Mouse (Mus musculus) cerebellum, postnatal 10 days (tissue): Measurements from ENCODE around the gene Lrrc58.

Source experiments
- DNase-seq, 2 experiments: peaks; one replicate each; pipeline ENCODE4 v3.0.0; 2021; ENCODE audit warnings: mixed read lengths in 2 of 2

Lrrc58 gene

DNA sequence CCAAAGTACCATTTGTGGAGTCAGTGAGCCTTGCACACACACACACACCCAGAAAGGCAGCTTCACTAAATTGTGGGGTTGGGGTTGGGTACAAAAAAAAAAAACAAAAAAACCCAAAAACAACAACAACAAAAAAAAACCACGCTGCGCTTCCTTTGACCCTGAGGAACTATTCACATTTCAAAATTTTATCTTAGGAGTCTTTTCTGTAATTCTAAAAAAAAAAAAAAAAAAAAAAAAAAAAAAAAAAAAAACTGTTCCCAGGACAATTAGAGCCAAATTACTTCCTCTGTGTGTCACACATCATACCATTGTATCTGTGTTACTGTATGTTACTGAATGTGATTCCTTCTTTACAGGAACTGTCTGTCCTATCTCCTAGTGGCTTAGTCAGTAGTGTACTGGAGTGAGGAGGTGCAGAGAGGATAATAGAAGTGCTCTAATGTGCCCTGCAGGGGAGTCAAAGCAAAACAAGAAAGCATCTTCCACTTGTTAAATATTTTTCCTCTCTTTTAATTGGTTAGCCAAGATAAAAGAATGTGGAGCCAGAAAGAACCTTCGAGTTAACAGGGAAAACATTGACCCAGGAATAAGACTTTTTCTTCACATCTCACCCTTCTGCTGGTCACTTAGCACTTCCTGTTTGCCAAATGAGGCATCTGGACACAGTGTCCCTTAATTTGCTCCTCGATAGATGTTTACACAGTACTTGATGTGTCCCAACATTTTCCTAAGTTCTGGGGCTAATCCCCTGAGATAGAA, 1.5 kb downstream of the Lrrc58 start:
- peak in 1 of 2 experiments; percentile 21 for DNase-seq

- peak in 1 of 2 experiments; percentile 14 for DNase-seq
These were observed 3.0 kb downstream of the Lrrc58 start for GRCm38 (mm10) chr16:37871112-37871715.

DNA sequence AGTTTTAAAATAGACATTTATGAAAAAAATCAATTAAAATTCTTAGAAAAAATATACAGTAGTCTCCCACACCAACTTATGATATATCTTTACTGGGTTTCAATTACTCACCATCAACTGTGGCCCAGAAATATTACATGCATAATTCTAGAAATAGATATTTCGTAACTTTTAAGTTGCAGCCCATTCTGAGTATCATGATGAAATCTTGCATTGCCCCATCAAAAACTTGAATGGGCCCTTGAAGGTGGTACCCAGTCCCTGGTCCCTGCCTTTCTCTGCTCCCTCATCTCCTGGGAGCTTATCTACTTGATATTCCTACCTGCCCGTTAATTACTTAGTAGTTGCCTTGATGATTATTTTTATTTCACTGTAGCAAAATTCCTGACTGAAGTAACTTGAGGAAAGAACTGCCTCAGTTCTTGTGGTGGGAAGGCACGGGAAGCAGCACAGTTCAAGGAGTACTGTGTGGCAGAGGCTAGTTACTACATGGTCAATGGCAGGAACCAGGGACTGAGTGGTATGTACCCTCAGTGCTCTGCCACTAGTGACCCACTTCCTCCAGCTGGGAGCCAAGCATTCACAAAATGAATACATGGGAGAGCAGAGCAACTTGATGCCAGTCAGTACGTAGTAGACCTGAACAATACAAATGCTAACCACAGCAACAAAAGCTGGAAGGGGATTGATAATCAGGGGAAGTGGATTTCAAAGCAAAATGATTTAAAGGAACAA, 6.5 kb downstream of the Lrrc58 start:
- no peak for DNase-seq

DNA sequence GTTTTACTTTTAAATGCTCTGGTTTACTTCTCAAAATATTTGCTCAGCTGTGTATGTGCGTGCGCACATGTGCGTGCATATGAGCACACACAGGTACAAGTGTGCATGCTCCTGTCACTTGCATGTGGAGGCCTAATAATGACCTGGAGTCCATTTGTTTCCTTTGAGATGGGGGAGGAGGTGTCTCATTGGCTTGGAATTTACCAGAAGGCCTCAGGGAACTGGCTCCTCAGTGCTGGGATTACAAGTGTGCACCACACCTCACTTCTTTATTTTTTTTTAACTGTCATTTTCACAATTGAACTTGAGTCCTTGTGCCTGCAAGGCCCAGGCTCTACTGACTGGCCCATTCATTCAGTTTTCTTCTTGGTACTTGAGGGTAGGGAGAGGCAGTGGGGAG, 9.2 kb downstream of the Lrrc58 start:
- no peak for DNase-seq

GRCm38 (mm10) chr16:37878951-37879505, 10.8 kb downstream of the Lrrc58 start:
- no peak for DNase-seq

DNA sequence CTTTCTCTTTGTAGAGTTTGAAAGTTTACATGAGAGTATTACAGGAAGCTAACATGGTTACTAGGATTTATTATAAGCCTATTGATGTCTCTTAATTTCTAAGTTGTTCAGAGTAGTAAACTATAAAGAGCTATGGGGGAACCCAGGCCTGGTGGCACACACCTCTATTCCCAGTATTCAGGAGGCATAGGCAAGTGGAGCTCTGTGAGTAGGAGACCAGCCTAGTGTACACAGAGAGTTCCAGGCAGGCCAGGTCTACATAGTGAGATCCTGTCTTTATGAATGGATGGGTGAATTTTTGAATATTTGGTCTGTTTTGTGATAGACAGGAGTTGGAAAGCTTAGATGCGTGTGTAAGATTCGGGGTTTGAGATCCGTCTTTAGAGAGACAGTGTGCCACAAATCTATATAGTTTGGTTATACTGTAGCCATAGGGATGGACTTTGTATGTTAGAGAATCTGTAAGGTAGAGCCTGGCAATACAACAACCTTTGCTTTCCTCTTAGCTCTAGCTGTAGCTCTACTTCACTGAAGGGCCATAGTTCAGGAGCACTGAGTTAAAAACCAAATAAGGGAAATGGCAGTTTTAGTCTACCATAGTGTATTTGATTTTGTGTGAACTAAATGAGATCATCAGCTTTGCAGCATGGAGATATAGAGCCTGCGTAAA, 11.7 kb downstream of the Lrrc58 start:
- no peak for DNase-seq

- DNase-seq: no peak
These were observed 13.0 kb downstream of the Lrrc58 start for GRCm38 (mm10) chr16:37881168-37881567.

DNA sequence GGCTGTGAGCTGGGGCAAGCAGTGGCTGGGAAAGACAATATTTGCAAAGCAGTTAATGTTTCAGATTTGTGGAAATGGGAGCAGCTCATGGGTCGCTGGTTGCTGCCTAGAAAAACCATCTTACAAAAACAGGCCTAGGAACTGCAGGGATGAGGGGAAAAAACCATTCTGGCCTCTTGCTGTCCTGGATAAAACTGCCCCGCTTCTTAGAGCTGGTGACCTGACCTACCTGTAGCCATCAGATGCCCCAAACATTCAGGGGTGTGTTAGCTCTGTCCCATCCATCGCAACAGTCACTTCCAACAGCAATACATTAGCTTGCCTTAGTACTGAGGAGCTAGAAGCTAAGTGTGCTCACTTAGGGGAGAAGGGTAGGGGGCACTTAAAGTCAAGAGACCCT, 20.8 kb downstream of the Lrrc58 start:
- DNase-seq: no peak

DNA sequence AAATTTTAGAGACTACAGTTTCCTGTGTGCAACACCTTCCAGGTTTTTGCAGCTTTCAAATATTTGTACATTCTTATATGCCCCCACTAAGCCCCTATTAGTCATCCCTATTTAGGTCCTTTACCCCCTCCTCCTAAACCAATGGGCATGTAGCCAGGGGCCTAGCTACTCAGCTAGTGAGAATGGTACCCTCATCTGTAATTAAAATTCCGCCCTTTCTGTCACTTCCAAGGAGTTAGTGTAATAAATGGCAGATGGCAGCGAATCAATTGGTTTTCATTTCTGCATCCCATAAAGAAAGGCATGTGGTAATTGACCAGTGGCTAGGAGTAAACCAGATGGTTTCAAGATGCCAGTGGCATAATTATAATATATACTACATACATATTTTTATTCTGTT, 24.5 kb downstream of the Lrrc58 start:
- DNase-seq: peak; percentile 36 to 55

DNA sequence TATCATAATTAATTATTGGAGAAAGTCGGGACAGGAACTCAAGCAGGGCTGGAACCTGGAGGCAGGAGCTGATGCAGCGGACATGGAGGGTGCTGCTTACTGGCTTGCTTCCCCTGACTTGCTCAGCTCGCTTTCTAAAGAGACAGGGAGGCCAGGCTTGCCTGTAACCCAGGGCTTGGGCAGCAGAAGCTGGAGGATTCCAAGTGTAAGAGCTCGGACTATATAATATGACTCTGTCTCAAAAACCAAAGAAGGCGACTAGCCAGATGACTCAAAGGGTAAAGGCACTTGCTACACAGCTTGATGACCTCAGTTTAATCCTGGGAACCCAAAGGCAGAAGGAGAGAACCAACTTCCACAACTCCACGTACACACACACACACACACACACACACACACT, 25.2 kb downstream of the Lrrc58 start:
- DNase-seq: no peak

- no peak for DNase-seq
These were observed 25.8 kb downstream of the Lrrc58 start for GRCm38 (mm10) chr16:37893942-37894341.

- no peak for DNase-seq
These were observed 30.6 kb downstream of the Lrrc58 start for GRCm38 (mm10) chr16:37898790-37899189.

DNA sequence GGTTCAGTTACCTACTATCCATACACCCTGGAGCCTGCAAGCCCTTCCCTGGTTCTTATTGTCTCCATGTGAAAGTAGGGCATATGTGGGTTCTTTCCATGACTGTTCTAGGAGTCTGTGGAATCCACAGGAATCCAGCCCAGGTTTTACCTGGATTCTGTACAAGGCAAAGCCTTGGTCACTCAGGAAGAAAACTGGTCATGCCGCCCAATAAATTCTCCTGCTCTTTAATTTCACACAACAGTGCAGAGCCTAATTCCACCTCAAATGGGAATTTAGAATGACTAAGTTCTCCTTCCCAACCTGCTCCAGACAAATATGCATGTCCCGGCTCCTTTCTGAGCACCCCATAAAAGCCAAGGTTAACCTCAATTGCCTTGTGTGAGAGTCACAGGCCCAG, 31.2 kb downstream of the Lrrc58 start:
- DNase-seq: peak; percentile 35 to 46

- DNase-seq: no peak
These were observed 33.1 kb downstream of the Lrrc58 start for GRCm38 (mm10) chr16:37901318-37901717.

GRCm38 (mm10) chr16:37906456-37906855, 38.3 kb downstream of the Lrrc58 start:
- peak in 1 of 2 experiments; percentile 19 for DNase-seq

- no peak for DNase-seq
These were observed 42.9 kb downstream of the Lrrc58 start for GRCm38 (mm10) chr16:37911086-37911485.

DNA sequence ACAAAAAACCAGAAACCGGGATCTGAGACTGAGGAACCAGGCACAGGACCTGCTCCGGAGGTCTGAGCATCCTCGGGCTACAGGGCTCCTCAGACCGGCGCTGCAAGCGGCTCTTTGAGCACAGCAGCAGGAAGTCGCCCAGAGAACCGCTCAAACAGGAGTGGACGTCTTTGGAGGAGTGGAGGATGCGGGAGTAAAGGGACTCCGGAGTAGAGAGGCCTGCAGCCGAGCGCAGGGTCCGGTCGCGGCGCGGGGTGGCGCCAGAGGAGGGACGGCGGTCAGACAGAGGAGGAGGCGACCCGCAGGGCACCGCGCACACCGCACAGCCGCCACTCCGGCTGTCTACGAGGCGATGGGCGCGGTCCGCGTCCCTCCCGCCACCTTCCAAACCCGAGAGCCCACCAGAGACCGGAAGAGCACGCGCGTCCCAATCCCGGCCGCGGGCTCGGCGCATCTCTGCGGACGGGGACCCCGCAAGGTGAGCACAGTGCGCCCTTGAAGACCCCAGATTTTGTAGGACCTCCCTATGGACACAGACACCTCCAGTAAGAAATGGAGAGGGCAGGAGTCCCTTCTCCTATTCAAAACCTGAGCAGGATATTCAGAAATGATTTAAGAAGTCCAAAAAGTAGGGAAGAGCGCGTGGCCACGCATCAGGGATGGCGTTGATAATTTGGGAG, 48.1 kb downstream of the Lrrc58 start, which contains the start of gene Gpr156:
Gene Gpr156 (plus strand): TSS at position 359 of the 680 bp plus-strand sequence.
- peak; percentile 75 to 81 for DNase-seq

DNA sequence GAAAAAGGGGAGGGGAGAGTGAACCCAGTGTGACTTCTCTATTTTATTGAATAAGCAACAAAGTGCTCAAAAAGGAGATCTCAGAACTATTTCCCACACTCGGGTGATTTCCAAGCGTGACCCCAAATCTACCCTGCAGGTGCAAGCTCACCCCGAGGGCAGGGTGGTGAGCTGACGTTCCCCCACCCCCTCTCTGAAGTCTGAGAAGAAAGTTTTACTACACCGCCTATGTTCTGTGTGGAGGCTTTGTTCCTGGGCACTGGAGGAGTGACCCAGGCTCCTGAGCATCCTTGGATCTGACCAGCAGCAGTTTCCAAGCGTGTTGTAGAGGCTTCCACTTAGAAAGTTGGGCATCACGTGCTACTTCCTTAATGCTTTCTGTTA, 48.6 kb downstream of the Lrrc58 start:
- no peak for DNase-seq

GRCm38 (mm10) chr16:37919000-37919399, 50.8 kb downstream of the Lrrc58 start:
- DNase-seq: peak in 1 of 2 experiments; percentile 30

GRCm38 (mm10) chr16:37920842-37921409, 52.7 kb downstream of the Lrrc58 start:
- DNase-seq: no peak

- peak; percentile 23 to 37 for DNase-seq
These were observed 57.9 kb downstream of the Lrrc58 start for GRCm38 (mm10) chr16:37926087-37926486.

GRCm38 (mm10) chr16:37927117-37927516, 58.9 kb downstream of the Lrrc58 start:
- DNase-seq: peak; percentile 31 to 39
